Mouse (Mus musculus): ENCODE results near the gene Rims1.

Gene Rims1

GRCm38 (mm10) chr1:22709461-22709860 is 96.3 kb downstream of the Rims1 start:
- intact Hi-C loops (cut with DNase I), result no loop called here

- intact Hi-C loops (cut with DNase I), result no loop called here
These were observed 110.7 kb downstream of the Rims1 start for GRCm38 (mm10) chr1:22695046-22695445.

- intact Hi-C loops (cut with DNase I), result no loop called here
These were observed 111.3 kb downstream of the Rims1 start for GRCm38 (mm10) chr1:22694514-22694913.

- intact Hi-C loops (cut with DNase I), result no loop called here
These were observed 122.3 kb downstream of the Rims1 start for GRCm38 (mm10) chr1:22683455-22683854.

GRCm38 (mm10) chr1:22664196-22664595 is 141.6 kb downstream of the Rims1 start:
- intact Hi-C loops (cut with DNase I), result no loop called here

GRCm38 (mm10) chr1:22661825-22662224 is 144.0 kb downstream of the Rims1 start:
- intact Hi-C loops (cut with DNase I), result no loop called here

- intact Hi-C loops (cut with DNase I), result no loop called here
These were observed 149.8 kb downstream of the Rims1 start for GRCm38 (mm10) chr1:22655983-22656382.

- intact Hi-C loops (cut with DNase I), result no loop called here
These were observed 150.9 kb downstream of the Rims1 start for GRCm38 (mm10) chr1:22654903-22655302.

GRCm38 (mm10) chr1:22650588-22650987 is 155.2 kb downstream of the Rims1 start:
- intact Hi-C loops (cut with DNase I), result no loop called here

GRCm38 (mm10) chr1:22649432-22649831 is 156.4 kb downstream of the Rims1 start:
- intact Hi-C loops (cut with DNase I), result no loop called here

GRCm38 (mm10) chr1:22645257-22645656 is 160.5 kb downstream of the Rims1 start:
- intact Hi-C loops (cut with DNase I), result no loop called here

- intact Hi-C loops (cut with DNase I), result no loop called here
These were observed 165.2 kb downstream of the Rims1 start for GRCm38 (mm10) chr1:22640568-22640967.

- intact Hi-C loops (cut with DNase I), result no loop called here
These were observed 166.1 kb downstream of the Rims1 start for GRCm38 (mm10) chr1:22639702-22640101.

- intact Hi-C loops (cut with DNase I), result no loop called here
These were observed 171.9 kb downstream of the Rims1 start for GRCm38 (mm10) chr1:22633871-22634270.

GRCm38 (mm10) chr1:22632551-22632950 is 173.2 kb downstream of the Rims1 start:
- intact Hi-C loops (cut with DNase I), result no loop called here

- intact Hi-C loops (cut with DNase I), result no loop called here
These were observed 173.8 kb downstream of the Rims1 start for GRCm38 (mm10) chr1:22631991-22632390.

GRCm38 (mm10) chr1:22629011-22629410 is 176.8 kb downstream of the Rims1 start:
- intact Hi-C loops (cut with DNase I), result no loop called here

- intact Hi-C loops (cut with DNase I), result no loop called here
These were observed 178.8 kb downstream of the Rims1 start for GRCm38 (mm10) chr1:22627013-22627412.

GRCm38 (mm10) chr1:22626295-22626694 is 179.5 kb downstream of the Rims1 start:
- intact Hi-C loops (cut with DNase I), result no loop called here

- intact Hi-C loops (cut with DNase I), result no loop called here
These were observed 185.0 kb downstream of the Rims1 start for GRCm38 (mm10) chr1:22620827-22621226.

- intact Hi-C loops (cut with DNase I), result no loop called here
These were observed 190.2 kb downstream of the Rims1 start for GRCm38 (mm10) chr1:22615601-22616000.

- intact Hi-C loops (cut with DNase I), result no loop called here
These were observed 192.2 kb downstream of the Rims1 start for GRCm38 (mm10) chr1:22613609-22614008.

- intact Hi-C loops (cut with DNase I), result loop anchor here (5.0 kb wide), 2 partner anchors 458 to 533 kb away; no protein-coding TSS in a partner anchor
These were observed 201.3 kb downstream of the Rims1 start for GRCm38 (mm10) chr1:22604329-22605044.

Data from adrenal gland (tissue).